Mouse (Mus musculus) bone marrow, adult 2 months (tissue): ENCODE results near the gene Camta2. TPM values are rescaled to one million over a fixed set of nuclear protein-coding genes. Genes with fewer than 3 reads are reported as not detected.

Experiments used
- H3K27ac ChIP-seq: fragments of 200-500 bp; 2 replicates; pipeline ENCODE4 v1.5.1; 2012; ENCODE audit warnings: low read depth, mild to moderate bottlenecking, control low read depth, inconsistent platforms, low read length; ENCODE audit not compliant: control insufficient read depth, poor library complexity, insufficient read depth
- H3K4me1 ChIP-seq: fragments of 200-500 bp; 2 replicates; pipeline ENCODE4 v1.6.1; 2011; ENCODE audit warnings: low read length; ENCODE audit not compliant: control insufficient read depth, insufficient read depth
- H3K4me3 ChIP-seq: fragments of 200-500 bp; replicated peaks from 2 replicates; pipeline ENCODE3; 2011; ENCODE audit warnings: mild to moderate bottlenecking, low read depth, low read length, control low read depth; ENCODE audit not compliant: control insufficient read depth
- CTCF ChIP-seq: fragments of 200-500 bp; IDR thresholded peaks from 2 replicates; pipeline ENCODE4 v1.5.1; 2011; ENCODE audit warnings: low read length, control low read depth; ENCODE audit not compliant: control insufficient read depth, insufficient read depth
- POLR2A ChIP-seq: fragments of 200-500 bp; IDR thresholded peaks from 2 replicates; pipeline ENCODE4 v1.6.1; 2011; ENCODE audit warnings: low read depth, mild to moderate bottlenecking, control low read depth, low read length, borderline replicate concordance; ENCODE audit not compliant: control insufficient read depth
- WGBS: fragments of 180-500 bp; shearing (Covaris S2); methylation state at CpG from one replicate; pipeline ENCODE4 v1.1.7; 2018; 5-methylcytosine and 5-hydroxymethylcytosine counted together
- polyA plus RNA-seq: library from polyadenylated mRNA; stranded (reverse); fragments of >200 nt; gene quantifications from 2 replicates; pipeline ENCODE4 v1.2.4, GENCODE M21; 2011; ENCODE audit warnings: low replicate concordance; ENCODE audit not compliant: missing spikeins, insufficient read depth, insufficient read length

Gene Camta2
- polyA plus RNA-seq, 1 experiment: 24.0 TPM

- TF ChIP-seq POLR2A (peak; percentile 37; the same call in 1 of the 2 replicates), CTCF (no peak)
- Histone ChIP-seq H3K27ac (peak overlapping the region; percentile 100), H3K4me1 (peaks cover 10% of the 10 kb centered on the region), H3K4me3 (peak overlapping the region; percentile 98)
- WGBS: under 1% methylated on average over 63 of the region's 63 CpGs
Measured at GRCm38 (mm10) chr11:70653345-70654197, 34.3 kb downstream of the Camta2 start.

- Histone ChIP-seq H3K27ac (peak overlapping the region; percentile 100), H3K4me1 (peaks cover 10% of the 10 kb centered on the region), H3K4me3 (peak overlapping the region; percentile 98)
- 8% methylated on average over 6 of the region's 6 CpGs for WGBS
- TF ChIP-seq CTCF (no peak), POLR2A (no peak)
Measured at GRCm38 (mm10) chr11:70652884-70653344, 35.0 kb downstream of the Camta2 start.

GRCm38 (mm10) chr11:70652029-70652883 lies 35.6 kb downstream of the Camta2 start:
- H3K4me1 ChIP-seq: peaks cover 10% of the 10 kb centered on the region
- WGBS: 16% methylated on average over 12 of the region's 12 CpGs

GRCm38 (mm10) chr11:70651391-70651790 lies 36.5 kb downstream of the Camta2 start:
- H3K27ac ChIP-seq: peak overlapping the region; percentile 74; the same call in 1 of the 2 replicates
- TF ChIP-seq POLR2A (no peak), CTCF (no peak)
- WGBS: 16% methylated on average over 2 of the region's 2 CpGs
- peaks cover 8% of the 10 kb centered on the region for H3K4me1 ChIP-seq
- H3K4me3 ChIP-seq: peak overlapping the region; percentile 26

More at GRCm38 (mm10) chr11:70652029-70652883, 35.6 kb downstream of the Camta2 start:
- H3K4me3 ChIP-seq: peak overlapping the region; percentile 98
- H3K27ac ChIP-seq: peak overlapping the region; percentile 100
- TF ChIP-seq CTCF (no peak), POLR2A (no peak)

GRCm38 (mm10) chr11:70650322-70651175 lies 37.4 kb downstream of the Camta2 start:
- Histone ChIP-seq H3K27ac (peak overlapping the region; percentile 74), H3K4me3 (peak overlapping the region; percentile 22), H3K4me1 (peaks cover 8% of the 10 kb centered on the region; the same call in 1 of the 2 replicates)
- no peak for TF ChIP-seq CTCF
- TF ChIP-seq POLR2A: peak; percentile 32; the same call in 1 of the 2 replicates
- 29% methylated on average over 12 of the region's 12 CpGs for WGBS

GRCm38 (mm10) chr11:70649185-70649734 lies 38.6 kb downstream of the Camta2 start:
- WGBS: 73% methylated on average over 8 of the region's 8 CpGs
- peak overlapping the region; percentile 46; the same call in 1 of the 2 replicates for H3K27ac ChIP-seq
- TF ChIP-seq CTCF: no peak
- TF ChIP-seq POLR2A: no peak
- H3K4me1 ChIP-seq: peaks cover 8% of the 10 kb centered on the region; the same call in 1 of the 2 replicates
- H3K4me3 ChIP-seq: peak overlapping the region; percentile 38

GRCm38 (mm10) chr11:70648512-70648911 lies 39.4 kb downstream of the Camta2 start:
- H3K4me1 ChIP-seq: peaks cover 8% of the 10 kb centered on the region; the same call in 1 of the 2 replicates
- TF ChIP-seq POLR2A (no peak), CTCF (no peak)
- 5% methylated on average over 4 of the region's 4 CpGs for WGBS

More at GRCm38 (mm10) chr11:70648512-70648911, 39.4 kb downstream of the Camta2 start:
- Histone ChIP-seq H3K4me3 (peak overlapping the region; percentile 82), H3K27ac (peak overlapping the region; percentile 89; the same call in 1 of the 2 replicates)
